Mouse (Mus musculus) stomach, embryonic 14.5 days (tissue): ENCODE measurements around the gene Gm5767. TPM values are rescaled to one million over a fixed set of nuclear protein-coding genes. Genes with fewer than 3 reads are reported as not detected.

ENCODE experiments used
- ATAC-seq: fragments of 200-750 bp; cut with Nextera tagmentation; 2 replicates; pipeline ENCODE4 v1.8.0; 2017; ENCODE audit warnings: low read depth, moderate TSS enrichment; ENCODE audit not compliant: insufficient number of reproducible peaks, insufficient read depth, low FRiP score
- H3K27ac ChIP-seq: fragments of 300-500 bp; sonication (generic); 2 replicates; pipeline ENCODE4 v1.5.1; 2014; ENCODE audit warnings: mild to moderate bottlenecking, low read length, moderate library complexity, mixed read lengths
- H3K27me3 ChIP-seq: fragments of 300-500 bp; sonication (generic); 2 replicates; pipeline ENCODE4 v1.6.1; 2014; ENCODE audit warnings: low read length, control low read depth, mixed read lengths; ENCODE audit not compliant: control insufficient read depth, insufficient read depth
- H3K36me3 ChIP-seq: fragments of 300-500 bp; sonication (generic); 2 replicates; pipeline ENCODE4 v1.6.1; 2014; ENCODE audit warnings: mild to moderate bottlenecking, control low read depth, low read length, moderate library complexity, mixed read lengths; ENCODE audit not compliant: control insufficient read depth, insufficient read depth
- H3K4me1 ChIP-seq: fragments of 300-500 bp; sonication (generic); 2 replicates; pipeline ENCODE4 v1.6.1; 2014; ENCODE audit warnings: low read length, control low read depth, mixed read lengths; ENCODE audit not compliant: control insufficient read depth, insufficient read depth
- H3K4me2 ChIP-seq: fragments of 300-500 bp; sonication (generic); replicated peaks from 2 replicates; pipeline ENCODE4 v1.6.1; 2014; ENCODE audit warnings: low read depth, low read length, control low read depth
- H3K4me3 ChIP-seq: fragments of 300-500 bp; sonication (generic); 2 replicates; pipeline ENCODE4 v1.5.1; 2014; ENCODE audit warnings: low read depth, low read length, control low read depth
- H3K9ac ChIP-seq: fragments of 300-500 bp; sonication (generic); replicated peaks from 2 replicates; pipeline ENCODE4 v1.6.1; 2014; ENCODE audit warnings: low read depth, mild to moderate bottlenecking, control low read depth, low read length, moderate library complexity, mixed read lengths
- H3K9me3 ChIP-seq: fragments of 300-500 bp; sonication (generic); 2 replicates; pipeline ENCODE4 v1.6.1; 2016; ENCODE audit warnings: low read depth, low read length, control low read depth; ENCODE audit not compliant: control insufficient read depth
- WGBS: fragments of 180-500 bp; shearing (Covaris S2); extraction: QIAGEN DNeasy Blood & Tissue Kit; methylation state at CpG from one replicate; pipeline ENCODE4 v1.1.7; 2014; 5-methylcytosine and 5-hydroxymethylcytosine counted together
- polyA plus RNA-seq: library from polyadenylated mRNA; unstranded; fragments of >200 nt; fragmentation: Nextera tagmentation; extraction: Ambion mirVana; gene quantifications from 2 replicates; pipeline ENCODE4 v1.2.1, GENCODE M21; 2014

The Gm5767 gene
- polyA plus RNA-seq, 1 experiment from 2014 or later: not detected

DNA sequence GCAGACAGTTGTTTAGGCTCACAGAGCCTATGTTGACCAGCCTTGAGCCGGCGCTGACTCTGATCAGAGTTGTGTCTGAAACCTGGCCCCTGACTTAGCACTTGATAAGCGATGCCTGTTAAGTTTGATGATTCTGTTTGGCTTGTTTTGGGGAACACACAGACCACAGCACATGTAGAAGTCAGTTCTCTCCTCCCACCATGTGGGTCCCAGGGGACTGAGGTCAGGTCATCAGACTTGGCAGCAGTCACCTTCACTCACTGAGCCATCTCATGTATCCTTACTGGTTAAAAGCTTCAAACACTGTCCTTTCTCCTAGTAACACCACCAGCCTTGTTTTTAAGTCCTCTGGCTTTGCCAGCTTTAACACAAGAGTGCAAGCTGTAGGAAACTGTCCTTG lies 30.6 kb upstream of the Gm5767 start:
- Histone ChIP-seq H3K9ac (no peak overlapping the region), H3K27me3 (no peaks in the 10 kb centered on the region), H3K4me3 (no peak overlapping the region), H3K4me1 (no peaks in the 10 kb centered on the region), H3K9me3 (no peaks in the 10 kb centered on the region), H3K4me2 (no peak overlapping the region), H3K36me3 (peaks cover 60% of the 10 kb centered on the region), H3K27ac (no peak overlapping the region)
- 91% methylated on average over 3 of the region's 3 CpGs for WGBS
- no peak for ATAC-seq

DNA sequence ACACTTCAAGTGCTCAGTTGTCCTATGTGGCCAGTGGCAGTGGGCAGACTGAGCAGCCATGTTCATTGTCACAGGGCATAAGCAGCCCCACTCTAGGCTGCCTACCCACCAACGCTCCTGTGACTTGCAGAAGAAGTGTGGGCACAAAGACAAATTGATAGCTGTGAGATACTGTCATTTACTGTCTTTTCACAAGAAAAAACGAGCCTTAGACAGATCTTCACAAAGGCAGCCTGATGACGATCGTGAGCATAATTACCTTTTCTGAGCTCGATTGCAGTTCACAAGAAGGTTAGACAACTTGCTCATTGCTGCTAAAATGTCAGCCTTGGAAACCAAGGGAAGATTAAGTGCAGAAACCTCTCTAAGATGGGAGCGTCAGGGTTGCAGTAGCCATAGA lies 25.5 kb upstream of the Gm5767 start:
- H3K4me2 ChIP-seq: no peak overlapping the region
- no peaks in the 10 kb centered on the region for H3K4me1 ChIP-seq
- no peaks in the 10 kb centered on the region for H3K9me3 ChIP-seq
- H3K27me3 ChIP-seq: no peaks in the 10 kb centered on the region
- H3K9ac ChIP-seq: no peak overlapping the region
- H3K4me3 ChIP-seq: no peak overlapping the region
- H3K36me3 ChIP-seq: peaks cover 52% of the 10 kb centered on the region
- 84% methylated on average over 6 of the region's 6 CpGs for WGBS
- no peak for ATAC-seq
- H3K27ac ChIP-seq: no peak overlapping the region

DNA sequence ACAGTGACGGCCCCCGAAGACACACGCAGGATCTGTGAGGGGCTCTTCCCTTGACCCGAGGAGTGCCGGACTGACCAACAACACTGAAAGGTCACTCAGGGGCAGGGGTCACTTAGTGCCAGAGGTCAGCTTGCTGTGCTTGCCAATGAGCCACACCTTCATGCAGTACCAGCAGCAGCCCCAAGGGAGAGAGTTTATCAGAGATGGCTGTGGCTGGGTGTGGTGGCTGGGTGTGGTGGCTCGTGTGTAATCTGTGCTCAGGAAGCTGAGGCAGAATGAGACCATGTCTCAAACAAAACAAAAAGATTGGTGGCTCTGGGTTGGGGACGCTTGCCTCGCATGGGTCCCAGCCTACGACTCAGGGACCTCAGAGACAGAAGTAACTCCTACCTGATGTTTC lies 25.0 kb upstream of the Gm5767 start:
- peaks cover 52% of the 10 kb centered on the region for H3K36me3 ChIP-seq
- ATAC-seq: no peak
- WGBS: 84% methylated on average over 9 of the region's 9 CpGs
- no peaks in the 10 kb centered on the region for H3K9me3 ChIP-seq
- no peaks in the 10 kb centered on the region for H3K27me3 ChIP-seq
- no peak overlapping the region for H3K4me3 ChIP-seq
- H3K27ac ChIP-seq: no peak overlapping the region
- H3K4me2 ChIP-seq: no peak overlapping the region
- H3K9ac ChIP-seq: no peak overlapping the region
- H3K4me1 ChIP-seq: no peaks in the 10 kb centered on the region

DNA sequence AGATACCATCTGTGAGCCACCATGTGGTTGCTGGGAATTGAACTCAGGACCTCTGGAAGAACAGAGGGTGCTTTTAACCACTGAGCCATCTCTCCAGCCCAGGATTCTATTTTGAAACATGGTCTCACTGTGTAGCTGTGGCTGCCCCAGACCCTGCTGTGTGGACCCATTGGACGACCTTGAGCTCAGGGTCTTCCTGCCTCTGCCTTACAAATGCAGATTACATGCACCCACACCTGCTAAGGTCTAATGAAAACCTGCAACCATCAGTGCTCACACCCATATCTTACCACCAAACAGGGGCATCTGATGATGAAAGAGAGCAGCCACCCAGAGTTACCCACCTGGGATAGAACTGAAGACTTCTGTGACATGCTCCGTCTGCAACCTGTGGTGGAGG lies 24.3 kb upstream of the Gm5767 start:
- Histone ChIP-seq H3K9me3 (no peaks in the 10 kb centered on the region), H3K9ac (no peak overlapping the region), H3K27me3 (no peaks in the 10 kb centered on the region), H3K4me3 (no peak overlapping the region), H3K4me1 (no peaks in the 10 kb centered on the region), H3K4me2 (no peak overlapping the region), H3K36me3 (peaks cover 47% of the 10 kb centered on the region), H3K27ac (no peak overlapping the region)
- 80% methylated on average over 2 of the region's 2 CpGs for WGBS
- no peak for ATAC-seq

DNA sequence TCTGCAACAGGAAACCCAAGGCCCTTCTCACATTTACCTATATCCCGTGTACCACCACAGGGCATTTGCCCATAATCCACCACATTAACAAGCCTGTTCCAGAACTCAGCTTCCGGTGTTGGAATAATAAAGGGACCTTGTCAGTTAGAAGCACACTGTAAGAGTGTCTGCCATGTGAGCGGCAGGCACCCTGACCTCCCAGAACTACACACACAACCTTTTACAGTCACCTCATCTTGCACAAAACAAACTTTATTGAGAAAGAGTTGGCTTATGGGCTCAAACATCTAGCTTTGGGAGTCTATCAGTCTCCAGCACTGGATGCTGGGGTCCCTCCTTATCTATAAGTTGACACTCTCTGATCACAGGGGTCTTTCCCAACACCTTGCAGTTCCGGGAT lies 22.2 kb upstream of the Gm5767 start:
- Histone ChIP-seq H3K27me3 (no peaks in the 10 kb centered on the region), H3K9ac (no peak overlapping the region), H3K27ac (no peak overlapping the region), H3K9me3 (no peaks in the 10 kb centered on the region), H3K4me1 (no peaks in the 10 kb centered on the region), H3K4me2 (no peak overlapping the region), H3K36me3 (peaks cover 39% of the 10 kb centered on the region; the same call in 1 of the 2 replicates), H3K4me3 (no peak overlapping the region)
- 88% methylated on average over 4 of the region's 4 CpGs for WGBS
- no peak for ATAC-seq

DNA sequence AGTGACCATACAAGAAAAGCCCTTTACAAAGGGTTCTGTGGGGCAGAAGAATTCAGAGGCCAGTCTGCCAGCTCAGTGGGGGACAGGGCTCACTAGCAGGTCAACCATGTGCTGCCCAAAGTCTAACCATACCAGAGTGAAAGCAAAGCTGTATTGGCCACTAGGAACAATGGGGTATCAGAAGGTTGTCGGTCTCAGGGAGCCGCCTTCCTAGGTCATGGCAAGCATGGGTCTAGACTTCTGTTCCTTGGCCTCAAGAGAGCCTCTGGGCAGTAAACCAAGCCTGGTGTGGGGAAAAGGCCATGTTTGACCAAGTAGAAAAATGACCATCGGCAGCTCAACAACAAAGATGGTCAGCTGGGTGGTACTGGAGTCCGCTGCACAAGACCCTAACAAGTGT lies 21.8 kb upstream of the Gm5767 start:
- no peak overlapping the region for H3K27ac ChIP-seq
- no peaks in the 10 kb centered on the region for H3K4me1 ChIP-seq
- WGBS: 90% methylated on average over 4 of the region's 4 CpGs

DNA sequence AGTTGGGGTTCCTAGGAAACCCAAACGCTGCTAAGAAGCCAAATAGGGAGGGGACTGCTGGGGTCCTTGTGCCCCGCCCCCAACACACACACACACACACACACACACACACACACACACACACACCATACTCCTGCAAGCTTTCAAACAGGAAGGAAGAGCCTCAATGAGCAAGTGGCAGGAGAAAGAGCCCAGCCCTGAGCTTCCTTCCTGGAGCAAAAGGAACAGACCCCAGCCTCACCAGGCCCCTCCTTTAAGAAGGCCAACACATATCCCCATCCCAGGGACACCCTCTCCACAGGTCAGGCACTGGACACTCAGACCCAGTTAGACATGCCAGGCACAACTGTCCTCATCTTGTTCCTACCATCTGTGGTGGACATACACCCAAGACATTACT lies 17.5 kb upstream of the Gm5767 start:
- Histone ChIP-seq H3K9ac (no peak overlapping the region), H3K4me3 (no peak overlapping the region), H3K4me2 (no peak overlapping the region), H3K27ac (no peak overlapping the region), H3K9me3 (no peaks in the 10 kb centered on the region), H3K4me1 (peaks cover 7% of the 10 kb centered on the region; the same call in 1 of the 2 replicates), H3K27me3 (no peaks in the 10 kb centered on the region), H3K36me3 (peaks cover 16% of the 10 kb centered on the region; the same call in 1 of the 2 replicates)
- ATAC-seq: no peak
- 65% methylated on average over 2 of the region's 2 CpGs for WGBS

More for the DNA sequence above, 21.8 kb upstream of the Gm5767 start:
- Histone ChIP-seq H3K27me3 (no peaks in the 10 kb centered on the region), H3K4me3 (no peak overlapping the region), H3K36me3 (peaks cover 39% of the 10 kb centered on the region; the same call in 1 of the 2 replicates), H3K9me3 (no peaks in the 10 kb centered on the region), H3K4me2 (no peak overlapping the region), H3K9ac (no peak overlapping the region)
- ATAC-seq: no peak

DNA sequence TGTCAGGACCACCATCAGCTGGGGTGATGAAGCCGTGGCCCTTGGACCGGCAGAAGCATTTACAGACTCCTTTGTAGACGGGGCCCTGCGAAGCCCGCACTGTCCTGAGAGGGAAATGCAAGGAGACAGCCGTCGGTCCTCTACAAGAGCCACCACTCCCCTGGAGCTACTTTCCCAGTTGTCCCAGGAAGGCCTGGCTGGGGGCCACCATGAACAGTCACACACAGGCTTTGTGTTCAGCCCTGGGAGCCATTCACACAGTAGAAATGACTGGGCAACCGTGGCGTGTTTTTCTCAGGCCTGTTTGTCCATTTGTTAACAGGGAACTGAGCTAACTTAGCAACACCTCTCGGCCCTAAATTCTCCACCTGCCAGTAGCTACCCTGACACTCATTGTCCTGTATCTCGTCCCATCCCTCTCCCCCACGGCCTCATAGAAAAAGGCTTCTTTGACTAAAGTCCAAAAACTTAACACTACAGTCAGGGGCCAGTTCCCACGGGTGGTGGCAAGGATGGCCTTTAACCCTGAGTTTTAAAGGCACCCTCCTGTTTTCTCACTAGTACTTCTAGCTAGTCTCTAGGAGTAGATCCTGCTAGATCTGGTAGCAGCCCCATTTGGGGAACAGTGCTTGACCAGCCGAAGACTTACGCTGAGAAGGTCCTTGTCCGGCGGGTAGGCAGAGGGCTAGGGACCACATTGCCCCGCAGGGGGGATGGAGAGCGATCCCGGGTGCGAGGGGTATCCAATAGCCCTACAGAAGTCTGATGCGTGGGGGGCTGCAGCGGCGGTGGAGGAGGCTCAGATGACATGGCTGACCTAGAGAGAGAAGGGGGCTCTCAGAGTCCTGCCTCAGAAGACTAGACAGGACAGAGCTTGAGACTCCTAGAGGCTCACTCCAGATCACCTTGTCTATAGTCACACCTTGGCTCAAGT lies 16.7 kb upstream of the Gm5767 start:
- no peaks in the 10 kb centered on the region for H3K27me3 ChIP-seq
- no peak overlapping the region for H3K4me3 ChIP-seq
- H3K36me3 ChIP-seq: peaks cover 13% of the 10 kb centered on the region; the same call in 1 of the 2 replicates
- no peak overlapping the region for H3K9ac ChIP-seq
- H3K4me1 ChIP-seq: peaks cover 11% of the 10 kb centered on the region; the same call in 1 of the 2 replicates
- H3K27ac ChIP-seq: no peak overlapping the region
- no peaks in the 10 kb centered on the region for H3K9me3 ChIP-seq
- no peak overlapping the region for H3K4me2 ChIP-seq
- ATAC-seq: no peak
- 88% methylated on average over 24 of the region's 24 CpGs for WGBS
